Mouse (Mus musculus) erythroblast, embryonic 14.5 days (primary cell): ENCODE results near the gene Tcp11.

Experiments used
- GATA1 ChIP-seq: IDR thresholded peaks from 2 replicates; pipeline ENCODE4 v1.6.1; 2012; ENCODE audit warnings: low read length, inconsistent platforms, mixed read lengths
- TAL1 ChIP-seq: IDR thresholded peaks from 3 replicates; pipeline ENCODE4 v1.6.1; 2012; ENCODE audit warnings: low read length, inconsistent platforms, mixed read lengths

DNA sequence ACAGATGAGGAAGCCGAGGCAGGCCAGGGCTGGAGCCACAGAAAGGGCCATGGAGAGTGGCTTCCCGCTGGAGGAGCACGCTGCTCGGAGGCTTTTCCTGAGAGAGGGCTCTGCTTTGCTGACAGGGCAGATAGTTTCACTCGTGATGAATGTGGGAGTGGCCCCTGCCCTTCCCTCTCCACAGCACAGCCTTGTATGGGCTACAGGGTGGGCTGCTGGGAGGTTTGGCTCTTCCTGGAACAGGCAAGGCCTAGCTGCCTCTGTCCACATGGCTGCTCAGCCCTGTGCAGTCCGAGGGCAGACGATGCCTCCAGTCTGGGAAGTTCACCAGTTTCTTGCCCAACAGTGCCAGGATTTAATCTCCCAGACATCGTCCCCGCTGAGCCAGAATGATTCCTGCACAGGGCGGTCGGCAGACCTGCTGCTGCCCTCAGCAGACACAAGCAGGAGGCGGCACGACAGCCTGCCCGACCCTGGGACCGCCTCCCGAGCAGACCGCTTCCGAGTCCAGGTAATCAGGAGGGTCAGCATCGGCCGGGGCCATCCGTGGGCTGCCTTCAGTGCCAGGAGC is 28.1 kb downstream of the Tcp11 start:
- no peak for TF ChIP-seq TAL1
- no peak for TF ChIP-seq GATA1
